Mouse (Mus musculus) lung, adult 18-20 months (tissue): ENCODE data around the gene Klhdc1.

Experiments used
- DNase-seq, 2 experiments: peaks; one replicate each; pipeline ENCODE4 v3.0.0; 2022; ENCODE audit warnings: mixed read lengths in 2 of 2

Gene Klhdc1

GRCm38 (mm10) chr12:69240876-69241275 lies at the start of gene Klhdc1:
TSS of gene Klhdc1 (plus strand) at chr12:69241176.
- no peak for DNase-seq

GRCm38 (mm10) chr12:69191396-69191795 lies 49.6 kb upstream of the Klhdc1 start:
- DNase-seq: no peak

- no peak for DNase-seq
These were observed 48.3 kb upstream of the Klhdc1 start for GRCm38 (mm10) chr12:69192637-69193036.

GRCm38 (mm10) chr12:69196444-69197377 lies 44.3 kb upstream of the Klhdc1 start, which contains the start of gene Gm49383:
TSS of gene Gm49383 (minus strand) at chr12:69197104.
- DNase-seq: peak; percentile 60 to 64

GRCm38 (mm10) chr12:69197378-69198163 lies 43.4 kb upstream of the Klhdc1 start:
- peak; percentile 34 to 52 for DNase-seq

GRCm38 (mm10) chr12:69198164-69198535 lies 42.8 kb upstream of the Klhdc1 start, which contains the start of gene Dnaaf2:
TSS of gene Dnaaf2 (minus strand) at chr12:69198429.
- DNase-seq: peak; percentile 66 to 75

GRCm38 (mm10) chr12:69198985-69199384 lies 42.0 kb upstream of the Klhdc1 start:
- no peak for DNase-seq

- no peak for DNase-seq
These were observed 36.7 kb upstream of the Klhdc1 start, which contains the start of gene Gm49384 for GRCm38 (mm10) chr12:69204052-69204833. TSS of gene Gm49384 (minus strand) at chr12:69204267.

- DNase-seq: no peak
These were observed 33.6 kb upstream of the Klhdc1 start for GRCm38 (mm10) chr12:69207396-69207795.

GRCm38 (mm10) chr12:69207926-69208325 lies 33.0 kb upstream of the Klhdc1 start:
- no peak for DNase-seq

- DNase-seq: no peak
These were observed 32.5 kb upstream of the Klhdc1 start for GRCm38 (mm10) chr12:69208520-69208919.

GRCm38 (mm10) chr12:69210056-69210979 lies 30.7 kb upstream of the Klhdc1 start:
- no peak for DNase-seq

- no peak for DNase-seq
These were observed 29.9 kb upstream of the Klhdc1 start for GRCm38 (mm10) chr12:69211057-69211456.

- DNase-seq: no peak
These were observed 27.7 kb upstream of the Klhdc1 start for GRCm38 (mm10) chr12:69213186-69213777.

- no peak for DNase-seq
These were observed 26.6 kb upstream of the Klhdc1 start for GRCm38 (mm10) chr12:69214393-69214792.

- DNase-seq: peak; percentile 56 to 59
These were observed 25.8 kb upstream of the Klhdc1 start for GRCm38 (mm10) chr12:69215000-69215785.

- no peak for DNase-seq
These were observed 24.4 kb upstream of the Klhdc1 start for GRCm38 (mm10) chr12:69216587-69216986.

GRCm38 (mm10) chr12:69220613-69221277 lies 20.2 kb upstream of the Klhdc1 start:
- DNase-seq: no peak

- peak; percentile 86 to 89 for DNase-seq
These were observed 13.1 kb upstream of the Klhdc1 start, which contains the start of gene Pole2 for GRCm38 (mm10) chr12:69227776-69228466. TSS of gene Pole2 (minus strand) at chr12:69228195.
